Mouse (Mus musculus) v-Abl transformed pro-B cells (cell line): ENCODE measurements at regions not wholly inside any gene's neighbourhood (a gene's known extent, or its start where the extent isn't known, plus 50 kb on each side); places are given as distances from the start of the nearest gene placed in this dataset.

Experiments used
- in situ Hi-C, 2 experiments: fragments of 400-800 bp; cut with MboI; formaldehyde crosslinking; loops; one replicate each; pipeline ENCODE4 v1.15.1; 2025; ENCODE audit not compliant: unreplicated experiment in 2 of 2

GRCm38 (mm10) chr16:93107524-93107845, 281.5 kb upstream of the Runx1 start:
- in situ Hi-C loops: no loop called here

- in situ Hi-C loops: no loop called here
Observed at GRCm38 (mm10) chr16:93106811-93107523, 281.0 kb upstream of the Runx1 start.

GRCm38 (mm10) chr16:93102174-93102573, 276.2 kb upstream of the Runx1 start:
- in situ Hi-C loops: no loop called here

- in situ Hi-C loops: no loop called here
Observed at GRCm38 (mm10) chr16:93098057-93098456, 272.1 kb upstream of the Runx1 start.

GRCm38 (mm10) chr16:93096175-93096574, 270.2 kb upstream of the Runx1 start:
- in situ Hi-C loops: no loop called here

- in situ Hi-C loops: no loop called here
Observed at GRCm38 (mm10) chr16:93092796-93093195, 266.8 kb upstream of the Runx1 start.

GRCm38 (mm10) chr16:93085227-93085883, 259.4 kb upstream of the Runx1 start:
- in situ Hi-C loops: no loop called here

- in situ Hi-C loops: no loop called here
Observed at GRCm38 (mm10) chr16:93083756-93084155, 257.8 kb upstream of the Runx1 start.

GRCm38 (mm10) chr16:93083142-93083541, 257.2 kb upstream of the Runx1 start:
- in situ Hi-C loops: no loop called here

GRCm38 (mm10) chr16:93081533-93081932, 255.6 kb upstream of the Runx1 start:
- in situ Hi-C loops: no loop called here

- in situ Hi-C loops: no loop called here
Observed at GRCm38 (mm10) chr16:93079660-93080390, 253.9 kb upstream of the Runx1 start.

- in situ Hi-C loops: no loop called here
Observed at GRCm38 (mm10) chr16:93078909-93079308, 253.0 kb upstream of the Runx1 start.

- in situ Hi-C loops: no loop called here
Observed at GRCm38 (mm10) chr16:93075488-93075887, 249.5 kb upstream of the Runx1 start.

- in situ Hi-C loops: no loop called here
Observed at GRCm38 (mm10) chr16:93072156-93072555, 246.2 kb upstream of the Runx1 start.

- in situ Hi-C loops: no loop called here
Observed at GRCm38 (mm10) chr16:93071726-93072125, 245.8 kb upstream of the Runx1 start.

- in situ Hi-C loops: no loop called here
Observed at GRCm38 (mm10) chr16:93066821-93067220, 240.9 kb upstream of the Runx1 start.

GRCm38 (mm10) chr16:93061475-93062179, 235.7 kb upstream of the Runx1 start:
- in situ Hi-C loops: no loop called here

GRCm38 (mm10) chr16:93056295-93056694, 230.3 kb upstream of the Runx1 start:
- in situ Hi-C loops: no loop called here

GRCm38 (mm10) chr16:93055545-93055944, 229.6 kb upstream of the Runx1 start:
- in situ Hi-C loops: no loop called here

GRCm38 (mm10) chr16:93051233-93051632, 225.3 kb upstream of the Runx1 start:
- in situ Hi-C loops: no loop called here

- in situ Hi-C loops: no loop called here
Observed at GRCm38 (mm10) chr16:93048418-93048932, 222.5 kb upstream of the Runx1 start.
